Mouse (Mus musculus) macrophage (primary cell): ENCODE data around the gene Crlf1. TPM values are rescaled to one million over a fixed set of nuclear protein-coding genes. Genes with fewer than 3 reads are reported as not detected.

Experiments
- H3K27ac ChIP-seq: fragments of 350-480 bp; formaldehyde crosslinking; 2 replicates; pipeline ENCODE4 v1.9.0; 2021
- H3K36me3 ChIP-seq: fragments of 350-480 bp; formaldehyde crosslinking; 2 replicates; pipeline ENCODE4 v1.9.0; 2021; ENCODE audit errors: inconsistent target
- H3K4me3 ChIP-seq: fragments of 350-480 bp; formaldehyde crosslinking; 2 replicates; pipeline ENCODE4 v1.9.0; 2021; ENCODE audit errors: inconsistent target
- H3K79me2 ChIP-seq: fragments of 350-480 bp; formaldehyde crosslinking; 2 replicates; pipeline ENCODE4 v1.9.0; 2021; ENCODE audit errors: inconsistent target
- WGBS: methylation state at CpG from one replicate; pipeline ENCODE4 v1.1.7; 2026; ENCODE audit warnings: inconsistent platforms; ENCODE audit not compliant: missing documents; 5-methylcytosine and 5-hydroxymethylcytosine counted together
- polyA plus RNA-seq: library from polyadenylated mRNA; stranded (reverse); fragments of 250-400 nt; gene quantifications from 3 replicates; pipeline ENCODE4 v1.2.4, GENCODE M21; 2018; ENCODE audit warnings: inconsistent platforms

Crlf1 gene
- polyA plus RNA-seq, 1 experiment from 2014 or later: not detected

DNA sequence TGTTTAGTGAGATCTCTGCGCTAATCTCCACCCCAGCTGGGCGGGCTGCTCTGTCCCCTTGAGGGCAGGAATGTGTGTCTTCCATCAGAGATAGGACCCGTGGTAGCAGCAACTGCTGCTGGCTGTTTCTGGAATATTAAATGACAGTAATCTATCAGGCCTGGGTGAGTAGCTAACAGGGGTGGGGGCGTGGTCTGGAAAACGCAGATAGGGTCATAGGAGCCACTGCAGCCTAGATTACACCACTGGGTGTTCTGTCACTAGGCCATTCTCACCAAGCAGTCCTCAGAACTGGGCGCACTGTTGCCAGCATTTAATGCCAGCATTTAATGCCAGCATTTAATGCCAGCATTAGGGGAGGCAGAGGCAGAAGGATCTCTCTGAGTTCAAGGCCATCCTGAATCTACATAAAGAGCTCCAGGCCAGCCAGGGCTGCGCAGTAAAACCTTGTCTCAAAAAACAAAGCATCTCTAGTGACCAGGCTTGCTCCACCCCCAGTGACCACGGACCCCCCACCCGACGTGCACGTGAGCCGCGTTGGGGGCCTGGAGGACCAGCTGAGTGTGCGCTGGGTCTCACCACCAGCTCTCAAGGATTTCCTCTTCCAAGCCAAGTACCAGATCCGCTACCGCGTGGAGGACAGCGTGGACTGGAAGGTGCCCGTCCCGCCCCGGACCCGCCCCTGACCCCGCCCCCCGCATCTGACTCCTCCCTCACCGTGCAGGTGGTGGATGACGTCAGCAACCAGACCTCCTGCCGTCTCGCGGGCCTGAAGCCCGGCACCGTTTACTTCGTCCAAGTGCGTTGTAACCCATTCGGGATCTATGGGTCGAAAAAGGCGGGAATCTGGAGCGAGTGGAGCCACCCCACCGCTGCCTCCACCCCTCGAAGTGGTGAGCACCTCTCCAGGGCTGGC, 7.7 kb downstream of the Crlf1 start:
- 17% methylated on average over 35 of the region's 39 CpGs for WGBS
- H3K4me3 ChIP-seq: no peak overlapping the region
- no peaks in the 10 kb centered on the region for H3K36me3 ChIP-seq
- no peak overlapping the region for H3K27ac ChIP-seq
- H3K79me2 ChIP-seq: no peaks in the 10 kb centered on the region; the same call in 1 of the 2 replicates

DNA sequence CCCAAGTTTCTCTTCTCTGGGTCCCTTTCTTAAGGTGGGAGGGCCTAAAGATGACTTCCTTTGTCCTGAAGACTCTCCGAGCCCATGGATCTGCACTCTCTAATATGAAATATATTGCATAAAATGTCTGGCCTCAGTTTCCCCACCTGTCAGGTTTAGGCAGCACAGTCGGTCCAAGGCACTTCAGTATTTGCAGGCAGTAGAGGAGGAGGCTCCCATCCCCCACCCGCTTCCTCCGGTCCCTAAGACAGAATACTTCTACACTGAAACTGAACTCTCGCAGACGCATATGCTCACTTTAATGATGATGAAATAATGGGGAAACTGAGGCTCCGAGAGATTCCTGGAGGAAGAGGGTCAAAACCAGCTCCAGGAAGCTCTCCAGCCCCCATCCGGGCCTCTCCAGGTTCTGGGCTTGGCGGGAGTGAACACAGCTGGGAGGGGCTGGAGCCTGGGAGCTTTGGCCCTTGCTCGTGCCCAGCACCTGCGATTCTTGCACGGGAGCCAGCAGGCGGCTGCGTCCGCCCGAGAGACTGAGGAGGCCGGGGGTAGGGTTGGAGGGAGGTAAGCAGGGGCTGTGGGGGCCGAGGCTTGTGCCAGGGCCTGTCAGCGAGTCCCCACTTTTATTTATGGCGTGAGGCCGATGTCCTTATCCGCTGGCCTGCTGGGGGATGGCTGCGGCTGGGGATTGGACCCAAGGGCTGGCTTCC, 9.0 kb downstream of the Crlf1 start:
- WGBS: 31% methylated on average over 23 of the region's 23 CpGs
- H3K79me2 ChIP-seq: peaks cover 4% of the 10 kb centered on the region; the same call in 1 of the 2 replicates
- no peaks in the 10 kb centered on the region for H3K36me3 ChIP-seq
- no peak overlapping the region for H3K27ac ChIP-seq
- no peak overlapping the region for H3K4me3 ChIP-seq

DNA sequence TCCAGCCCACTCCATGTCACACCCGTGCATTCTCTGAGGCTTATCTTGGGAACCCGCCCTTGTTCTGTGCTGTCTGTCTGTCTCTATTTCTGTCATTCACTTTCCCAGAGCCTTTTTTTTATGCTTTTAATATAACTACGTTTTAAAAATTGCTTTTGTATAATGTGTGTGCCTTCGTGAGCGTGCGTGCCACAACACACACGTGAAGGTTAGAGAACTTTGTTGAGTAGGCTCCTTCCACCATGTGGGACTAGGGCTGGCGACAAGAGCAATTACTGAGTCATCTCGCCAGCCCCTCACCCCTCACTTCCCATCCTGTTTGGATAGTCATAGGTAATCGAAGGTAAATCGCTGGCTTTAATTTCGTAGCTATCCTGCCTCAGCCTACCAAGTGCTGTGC, 9.6 kb downstream of the Crlf1 start:
- peaks cover 2% of the 10 kb centered on the region; the same call in 1 of the 2 replicates for H3K36me3 ChIP-seq
- peaks cover 4% of the 10 kb centered on the region; the same call in 1 of the 2 replicates for H3K79me2 ChIP-seq
- H3K27ac ChIP-seq: no peak overlapping the region
- no peak overlapping the region for H3K4me3 ChIP-seq
- WGBS: 67% methylated on average over 12 of the region's 12 CpGs

DNA sequence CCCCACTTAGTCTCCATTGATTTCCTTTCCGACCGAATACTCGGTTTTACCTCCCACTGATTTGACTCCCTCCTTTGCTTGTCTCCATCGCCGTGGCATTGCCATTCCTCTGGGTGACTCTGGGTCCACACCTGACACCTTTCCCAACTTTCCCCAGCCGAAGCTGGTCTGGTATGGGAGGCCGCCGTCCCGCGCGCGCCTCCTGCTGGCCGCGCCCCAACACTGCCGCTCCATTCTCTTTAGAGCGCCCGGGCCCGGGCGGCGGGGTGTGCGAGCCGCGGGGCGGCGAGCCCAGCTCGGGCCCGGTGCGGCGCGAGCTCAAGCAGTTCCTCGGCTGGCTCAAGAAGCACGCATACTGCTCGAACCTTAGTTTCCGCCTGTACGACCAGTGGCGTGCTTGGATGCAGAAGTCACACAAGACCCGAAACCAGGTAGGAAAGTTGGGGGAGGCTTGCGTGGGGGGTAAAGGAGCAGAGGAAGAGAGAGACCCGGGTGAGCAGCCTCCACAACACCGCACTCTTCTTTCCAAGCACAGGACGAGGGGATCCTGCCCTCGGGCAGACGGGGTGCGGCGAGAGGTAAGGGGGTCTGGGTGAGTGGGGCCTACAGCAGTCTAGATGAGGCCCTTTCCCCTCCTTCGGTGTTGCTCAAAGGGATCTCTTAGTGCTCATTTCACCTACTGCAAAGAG, 10.2 kb downstream of the Crlf1 start:
- H3K36me3 ChIP-seq: peaks cover 7% of the 10 kb centered on the region; the same call in 1 of the 2 replicates
- 19% methylated on average over 40 of the region's 46 CpGs for WGBS
- no peak overlapping the region for H3K4me3 ChIP-seq
- H3K79me2 ChIP-seq: peaks cover 7% of the 10 kb centered on the region; the same call in 1 of the 2 replicates
- no peak overlapping the region for H3K27ac ChIP-seq

DNA sequence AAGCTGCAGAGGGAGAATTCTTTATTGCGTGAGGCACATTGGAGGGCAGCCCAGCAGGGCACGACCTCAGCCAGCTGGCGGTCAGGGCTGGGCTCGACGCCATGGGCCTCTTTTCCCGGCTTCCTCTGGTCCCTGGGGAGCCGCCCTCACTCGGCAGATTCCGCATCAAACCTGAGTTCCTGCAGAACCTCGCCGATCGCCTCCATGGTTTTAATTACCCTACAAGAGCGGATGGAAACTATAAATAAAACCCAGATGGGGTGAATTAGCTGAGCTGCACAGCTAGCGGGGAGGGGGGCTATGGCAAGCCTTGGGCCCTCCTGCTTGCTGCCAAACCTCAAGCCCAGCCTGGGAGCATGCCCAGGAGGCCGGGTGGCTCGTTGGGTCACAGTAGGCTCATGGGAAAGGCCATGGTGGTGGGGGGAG, 11.3 kb downstream of the Crlf1 start:
- Histone ChIP-seq H3K4me3 (no peak overlapping the region), H3K79me2 (peaks cover 18% of the 10 kb centered on the region), H3K36me3 (peaks cover 7% of the 10 kb centered on the region; the same call in 1 of the 2 replicates), H3K27ac (no peak overlapping the region)
- 95% methylated on average over 16 of the region's 16 CpGs for WGBS

DNA sequence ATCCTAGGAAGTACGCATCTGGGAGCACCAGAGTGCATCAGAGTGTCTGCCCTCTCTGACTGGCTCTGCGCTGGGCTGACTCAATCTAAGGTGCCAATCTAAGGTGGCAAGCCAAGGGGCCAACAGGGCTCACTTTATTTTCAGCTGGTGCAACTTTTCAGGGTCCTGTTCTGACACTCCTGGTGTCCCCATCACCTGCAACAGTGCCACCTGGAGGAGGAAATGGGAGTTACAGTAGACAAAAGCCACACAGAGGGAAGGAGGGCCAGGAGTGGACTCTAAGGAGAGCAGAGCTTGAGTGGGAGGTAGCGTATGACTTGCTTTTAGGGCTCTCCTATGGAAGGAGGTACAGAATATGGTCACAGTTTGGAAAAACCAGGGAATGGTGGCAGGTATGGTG, 11.9 kb downstream of the Crlf1 start:
- Histone ChIP-seq H3K36me3 (peaks cover 7% of the 10 kb centered on the region; the same call in 1 of the 2 replicates), H3K4me3 (no peak overlapping the region), H3K27ac (no peak overlapping the region), H3K79me2 (peaks cover 24% of the 10 kb centered on the region)
- 89% methylated on average over 3 of the region's 3 CpGs for WGBS

DNA sequence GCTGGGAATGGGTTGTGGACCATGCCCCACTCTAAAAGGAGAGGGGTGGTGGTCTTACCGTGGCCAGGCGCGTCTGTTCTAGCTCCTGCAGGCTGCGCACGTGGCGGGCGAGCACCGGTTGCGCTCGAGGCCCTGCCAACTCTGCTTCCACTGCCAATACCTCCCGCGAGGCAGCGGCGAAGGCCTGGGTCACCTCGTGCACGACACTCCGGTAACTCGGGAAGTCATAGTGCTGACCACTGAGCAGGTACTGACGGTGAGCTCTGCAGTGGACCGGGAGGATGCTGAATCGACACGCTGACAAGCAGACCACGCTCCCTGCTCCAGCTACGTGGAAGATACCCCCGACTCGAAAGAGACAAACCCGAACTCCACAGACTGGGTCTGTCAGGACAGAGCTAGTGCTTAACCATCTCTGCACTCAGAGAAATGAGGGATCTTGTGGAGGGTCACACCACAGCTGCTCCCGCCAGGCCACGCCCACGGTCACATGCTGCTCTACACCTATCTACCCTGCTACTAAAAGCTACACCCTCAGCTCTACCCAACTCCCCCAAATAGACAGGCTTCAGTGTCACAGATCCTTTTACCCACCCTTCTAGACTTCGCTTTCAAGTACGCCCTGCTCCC, 12.9 kb downstream of the Crlf1 start:
- 48% methylated on average over 27 of the region's 32 CpGs for WGBS
- peaks cover 7% of the 10 kb centered on the region; the same call in 1 of the 2 replicates for H3K36me3 ChIP-seq
- peak overlapping the region; percentile 29 for H3K27ac ChIP-seq
- peak overlapping the region; percentile 63 for H3K4me3 ChIP-seq
- peaks cover 27% of the 10 kb centered on the region for H3K79me2 ChIP-seq

DNA sequence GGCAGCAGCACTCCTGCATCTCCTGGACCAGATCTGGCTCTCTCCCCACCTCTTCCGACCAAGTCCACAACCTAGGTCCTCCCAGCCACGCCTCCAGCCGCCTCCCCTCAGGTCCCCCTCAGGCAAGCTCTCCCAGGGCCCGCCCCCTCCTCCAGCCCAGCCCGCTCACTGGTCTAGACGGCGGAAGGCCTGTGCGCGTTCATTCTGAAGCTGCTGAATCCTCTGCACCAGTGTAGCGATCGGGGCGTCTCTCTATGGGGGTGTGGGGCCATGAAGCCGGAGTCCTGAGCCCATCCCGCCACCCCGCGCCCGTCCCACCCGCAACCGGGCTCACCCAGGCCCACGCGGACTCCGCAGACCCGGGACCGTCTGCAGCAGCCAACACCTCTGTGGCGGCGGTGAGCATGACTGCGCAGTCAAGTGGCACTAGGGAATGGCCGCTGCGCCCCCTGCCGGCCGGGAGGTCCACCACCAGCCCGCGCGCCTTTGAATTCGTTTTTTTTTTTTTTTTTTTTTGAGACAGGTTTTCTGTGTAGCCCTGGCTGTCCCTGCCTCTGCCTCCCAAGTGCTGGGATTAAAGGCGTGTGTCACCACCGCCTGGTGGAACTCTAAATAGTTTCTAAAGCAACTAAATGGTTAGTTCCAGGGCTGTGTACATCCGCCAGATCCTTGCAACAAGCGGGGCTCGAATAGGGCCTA, 13.5 kb downstream of the Crlf1 start, which contains the start of gene Rex1bd:
Rex1bd (minus strand) TSS at position 425 of the 699 bp plus-strand sequence.
- Histone ChIP-seq H3K27ac (peak within 1 kb of the TSS; percentile 29), H3K36me3 (peaks cover 7% of the 10 kb centered on the region; the same call in 1 of the 2 replicates)
- 9% methylated on average over 27 of the region's 40 CpGs for WGBS

DNA sequence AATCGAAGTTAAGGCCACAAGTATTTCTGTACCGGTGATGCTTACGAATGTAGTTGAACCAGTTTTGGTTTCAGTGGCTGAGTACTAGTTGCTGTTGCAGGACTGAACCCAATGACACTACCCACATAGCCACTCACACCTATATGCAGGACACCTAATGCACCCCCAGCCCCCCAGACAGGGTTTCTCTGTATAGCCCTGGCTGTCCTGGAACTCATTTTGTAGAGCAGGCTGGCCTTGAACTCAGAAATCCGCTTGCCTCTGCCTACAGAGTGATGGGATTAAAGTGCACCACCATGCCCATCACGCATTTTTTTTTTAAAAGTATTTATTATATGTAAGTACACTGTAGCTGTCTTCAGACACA, 14.1 kb downstream of the Crlf1 start:
- Histone ChIP-seq H3K27ac (no peak overlapping the region), H3K79me2 (peaks cover 39% of the 10 kb centered on the region), H3K4me3 (no peak overlapping the region), H3K36me3 (peaks cover 7% of the 10 kb centered on the region; the same call in 1 of the 2 replicates)
- WGBS: 85% methylated on average over 5 of the region's 5 CpGs

More for the DNA sequence above, 13.5 kb downstream of the Crlf1 start, which contains the start of gene Rex1bd:
- H3K4me3 ChIP-seq: peak within 1 kb of the TSS; percentile 63
- peaks cover 33% of the 10 kb centered on the region for H3K79me2 ChIP-seq

DNA sequence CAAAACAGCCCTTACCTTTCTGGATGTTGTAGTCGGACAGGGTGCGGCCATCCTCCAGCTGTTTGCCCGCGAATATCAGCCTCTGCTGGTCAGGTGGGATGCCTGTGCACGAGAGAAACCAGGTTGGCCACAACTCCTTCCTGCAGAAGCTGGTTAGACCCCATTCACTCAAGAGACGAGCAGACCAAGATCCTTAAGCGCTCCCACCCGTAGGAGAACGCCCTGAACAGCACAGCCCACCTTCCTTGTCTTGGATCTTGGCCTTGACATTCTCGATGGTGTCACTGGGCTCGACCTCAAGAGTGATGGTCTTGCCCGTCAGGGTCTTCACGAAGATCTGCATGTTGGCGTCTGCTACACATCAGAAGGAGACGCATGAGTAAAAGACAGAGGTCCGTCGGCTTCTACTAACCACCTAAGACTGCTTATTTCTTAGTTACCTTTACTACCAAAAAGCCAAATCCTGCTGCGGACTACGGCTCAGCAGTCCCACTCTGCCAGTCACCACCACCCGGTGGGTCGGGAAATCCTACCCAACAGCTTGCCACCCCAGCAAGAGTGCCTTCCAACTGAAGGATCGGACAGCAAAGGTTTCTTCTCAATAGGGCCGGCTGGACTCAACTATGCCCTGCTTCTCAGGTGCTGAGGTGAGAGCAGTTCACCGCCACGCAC, 16.5 kb downstream of the Crlf1 start:
- WGBS: 11% methylated on average over 25 of the region's 25 CpGs
- Histone ChIP-seq H3K36me3 (peaks cover 23% of the 10 kb centered on the region), H3K27ac (peak overlapping the region; percentile 58), H3K4me3 (peak overlapping the region; percentile 93), H3K79me2 (peaks cover 61% of the 10 kb centered on the region)

DNA sequence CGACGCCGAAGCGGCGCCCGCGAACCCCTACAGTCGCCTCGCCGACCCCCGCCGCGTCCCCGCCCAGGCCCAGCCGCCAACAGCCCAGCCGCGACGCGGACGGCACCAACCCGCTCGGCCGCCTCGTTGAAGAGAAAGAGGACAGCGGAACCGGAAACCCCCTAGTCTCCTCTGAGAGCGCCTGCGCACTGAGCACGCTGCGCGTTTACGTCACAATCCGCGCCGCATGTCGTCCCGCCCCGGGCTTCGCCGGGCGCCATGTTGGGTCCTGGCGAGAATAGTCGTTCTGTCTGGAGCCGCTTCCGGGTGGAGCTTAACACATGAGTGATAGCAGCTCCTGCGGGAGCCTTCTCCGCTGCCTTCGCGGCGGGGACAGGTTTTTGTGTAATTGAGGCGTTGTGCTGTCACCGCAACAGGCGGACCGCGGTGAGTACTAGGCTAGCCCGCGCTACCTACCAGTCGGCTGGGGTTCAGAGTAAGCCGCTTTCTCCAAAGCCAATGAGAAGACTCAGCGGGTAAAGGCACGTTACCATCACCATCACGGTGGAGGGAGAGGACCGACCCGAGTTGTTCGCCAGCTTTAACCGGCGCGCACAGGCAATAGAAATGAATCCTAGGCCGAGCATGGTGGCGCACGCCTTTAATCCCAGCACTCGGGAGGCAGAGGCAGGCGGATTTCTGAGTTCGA, 17.4 kb downstream of the Crlf1 start, which contains the start of gene Uba52:
Uba52 (minus strand) TSS at position 574 of the 688 bp plus-strand sequence.
- Histone ChIP-seq H3K27ac (peak within 1 kb of the TSS; percentile 85), H3K4me3 (peak within 1 kb of the TSS; percentile 93), H3K79me2 (peaks cover 70% of the 10 kb centered on the region), H3K36me3 (peaks cover 30% of the 10 kb centered on the region)
- WGBS: 3% methylated on average over 74 of the region's 74 CpGs

DNA sequence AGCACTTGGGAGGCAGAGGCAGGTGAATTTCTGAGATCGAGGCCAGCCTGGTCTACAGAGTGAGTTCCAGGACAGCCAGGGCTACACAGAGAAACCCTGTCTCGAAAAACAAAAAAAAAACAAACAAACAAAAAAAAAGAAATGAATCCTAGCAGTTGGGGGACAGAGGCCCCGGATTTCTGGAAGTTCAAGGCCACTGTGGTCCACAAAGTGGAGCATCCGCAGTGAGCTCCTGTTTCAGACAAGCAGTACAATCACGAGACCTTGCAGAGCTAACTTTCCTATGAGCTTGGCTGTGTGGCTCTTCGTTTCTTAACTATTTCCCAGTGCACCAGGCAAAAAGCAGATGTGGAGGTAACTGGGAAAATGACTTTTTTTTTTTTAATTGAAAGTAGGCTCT, 18.2 kb downstream of the Crlf1 start:
- H3K4me3 ChIP-seq: peak overlapping the region; percentile 75
- WGBS: 56% methylated on average over 5 of the region's 6 CpGs
- H3K36me3 ChIP-seq: peaks cover 32% of the 10 kb centered on the region
- H3K79me2 ChIP-seq: peaks cover 75% of the 10 kb centered on the region
- peak overlapping the region; percentile 85 for H3K27ac ChIP-seq
